Mouse (Mus musculus) embryo, embryonic 10 days (tissue): ENCODE results near the gene Copa.

Experiments used
- DNase-seq: peaks from one replicate; pipeline ENCODE4 v3.0.0-alpha.2; 2015; ENCODE audit warnings: low spot score

Copa gene

GRCm38 (mm10) chr1:172082899-172083445 is 643 bp downstream of the Copa start:
- no peak for DNase-seq

GRCm38 (mm10) chr1:172093522-172093921 is 11.2 kb downstream of the Copa start:
- no peak for DNase-seq

- DNase-seq: no peak
Observed at GRCm38 (mm10) chr1:172094295-172094694, 12.0 kb downstream of the Copa start.

- DNase-seq: peak; percentile 6
Observed at GRCm38 (mm10) chr1:172095202-172095601, 12.9 kb downstream of the Copa start.

- DNase-seq: no peak
Observed at GRCm38 (mm10) chr1:172099325-172100033, 17.1 kb downstream of the Copa start.

- DNase-seq: no peak
Observed at GRCm38 (mm10) chr1:172103619-172104018, 21.3 kb downstream of the Copa start.

DNA sequence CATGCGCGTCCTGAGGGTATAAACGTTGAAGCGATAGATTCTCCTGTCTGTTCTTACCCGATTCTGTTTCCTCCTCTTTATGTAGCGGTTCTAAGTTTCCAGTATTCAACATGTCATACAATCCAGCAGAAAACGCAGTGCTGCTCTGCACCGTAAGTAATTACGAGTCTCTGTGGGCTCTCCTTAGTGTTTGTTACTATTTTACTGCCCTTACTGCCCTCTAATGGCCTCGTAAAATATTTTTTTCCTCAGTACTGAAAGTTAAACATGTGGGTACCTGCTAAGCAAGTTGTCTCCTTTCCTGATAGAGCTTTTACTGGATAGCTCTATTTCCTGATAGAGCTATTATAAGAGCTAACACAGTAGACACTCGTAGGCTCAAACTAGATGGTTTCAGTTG is 22.8 kb downstream of the Copa start:
- no peak for DNase-seq

- no peak for DNase-seq
Observed at GRCm38 (mm10) chr1:172107777-172108477, 25.6 kb downstream of the Copa start.

GRCm38 (mm10) chr1:172116948-172117347 is 34.6 kb downstream of the Copa start:
- DNase-seq: no peak

DNA sequence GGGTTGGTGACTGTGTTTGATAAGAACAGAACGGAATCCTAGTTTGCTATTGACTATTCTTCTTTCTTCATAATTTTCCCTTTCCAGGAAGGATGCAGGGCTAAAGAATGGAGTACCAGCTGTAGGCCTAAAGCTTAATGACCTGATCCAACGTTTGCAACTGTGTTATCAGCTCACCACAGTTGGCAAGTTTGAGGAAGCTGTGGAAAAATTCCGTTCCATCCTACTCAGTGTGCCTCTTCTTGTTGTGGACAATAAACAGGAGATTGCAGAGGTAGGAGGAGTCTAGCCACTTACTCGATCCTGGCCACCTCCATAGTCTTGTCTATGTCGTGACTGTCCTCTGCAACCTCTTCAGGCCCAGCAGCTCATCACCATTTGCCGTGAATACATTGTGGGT is 36.8 kb downstream of the Copa start:
- no peak for DNase-seq

DNA sequence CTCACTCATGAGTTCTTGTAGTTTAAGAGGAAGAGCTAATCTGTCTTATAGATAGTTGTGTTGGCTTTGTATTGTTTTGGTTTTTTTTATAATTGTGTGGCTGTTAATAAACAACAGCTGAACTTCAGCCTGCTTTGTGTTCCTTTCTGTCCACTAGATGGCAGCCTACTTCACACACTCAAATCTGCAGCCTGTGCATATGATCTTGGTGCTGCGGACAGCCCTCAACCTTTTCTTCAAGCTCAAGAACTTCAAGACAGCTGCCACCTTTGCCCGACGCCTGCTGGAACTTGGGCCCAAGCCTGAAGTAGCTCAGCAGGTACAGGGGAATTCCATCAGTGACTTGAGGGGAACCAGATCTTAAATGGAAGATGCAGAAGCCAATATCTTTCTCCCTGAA is 37.4 kb downstream of the Copa start:
- peak; percentile 85 for DNase-seq

DNA sequence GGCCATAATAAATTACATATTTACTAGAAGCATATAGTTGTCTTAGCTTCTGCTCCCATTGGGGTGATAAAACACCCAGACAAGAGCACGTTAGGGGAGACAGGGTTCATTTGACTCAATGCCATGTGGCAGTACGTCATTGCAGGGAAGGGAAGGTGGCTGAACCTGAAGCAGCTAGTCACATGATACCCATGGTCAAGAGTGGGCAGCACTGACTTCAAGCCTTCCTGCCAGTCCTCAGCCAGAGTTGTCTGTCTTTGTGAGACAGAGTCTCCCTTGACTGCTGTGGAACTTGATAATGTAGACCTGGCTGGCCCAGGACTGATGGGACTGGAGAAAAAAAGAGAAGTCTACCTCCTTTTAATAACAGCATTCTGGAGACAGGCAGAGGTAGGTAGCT is 40.3 kb downstream of the Copa start:
- no peak for DNase-seq

GRCm38 (mm10) chr1:172124572-172124971 is 42.2 kb downstream of the Copa start:
- DNase-seq: no peak

GRCm38 (mm10) chr1:172126376-172127347 is 44.3 kb downstream of the Copa start, which contains the start of gene Pex19:
Gene Pex19, plus strand, starts transcription at chr1:172126755.
- DNase-seq: peak; percentile 92

GRCm38 (mm10) chr1:172127487-172127886 is 45.2 kb downstream of the Copa start:
- no peak for DNase-seq

DNA sequence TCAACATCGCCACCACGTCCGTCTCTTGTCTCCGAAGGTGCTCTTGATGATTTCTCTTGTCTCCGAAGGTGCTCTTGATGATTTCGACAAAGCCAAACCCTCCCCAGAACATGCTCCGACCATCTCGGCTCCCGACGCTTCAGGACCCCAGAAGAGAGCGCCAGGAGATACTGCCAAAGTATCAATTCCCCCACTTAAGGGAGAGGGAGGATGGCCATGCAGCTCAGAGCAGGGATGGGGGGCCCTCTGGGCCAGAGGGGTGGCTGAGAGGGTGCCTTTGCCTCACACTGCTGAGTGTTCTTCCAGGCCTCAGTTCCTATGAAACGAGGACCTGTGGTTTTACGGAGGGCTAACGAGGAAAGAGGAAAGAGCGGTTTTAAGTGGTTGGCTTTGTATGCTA is 46.2 kb downstream of the Copa start:
- no peak for DNase-seq

GRCm38 (mm10) chr1:172129108-172129507 is 46.8 kb downstream of the Copa start:
- peak; percentile 25 for DNase-seq

GRCm38 (mm10) chr1:172129780-172130179 is 47.5 kb downstream of the Copa start:
- no peak for DNase-seq

GRCm38 (mm10) chr1:172132319-172132718 is 50.0 kb downstream of the Copa start:
- DNase-seq: no peak

DNA sequence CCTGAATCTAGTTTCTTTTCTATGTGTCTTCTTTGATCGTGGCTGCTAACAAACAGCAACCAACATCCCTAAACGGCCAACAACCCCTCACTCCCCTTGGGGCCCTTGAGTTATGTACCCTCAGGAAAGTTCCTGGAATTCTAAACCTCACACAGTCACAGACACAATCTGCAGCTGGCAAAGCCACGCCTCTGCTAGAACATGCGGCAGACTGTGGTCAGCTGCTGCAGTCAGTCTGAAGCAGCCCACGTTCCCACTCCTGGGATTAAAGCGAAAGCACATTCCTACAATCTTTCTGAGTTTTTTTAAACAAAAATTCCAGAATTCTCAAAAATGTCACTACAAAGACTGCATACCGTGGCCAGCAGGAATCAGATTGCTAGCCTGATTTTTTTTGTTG is 51.2 kb downstream of the Copa start:
- no peak for DNase-seq

DNA sequence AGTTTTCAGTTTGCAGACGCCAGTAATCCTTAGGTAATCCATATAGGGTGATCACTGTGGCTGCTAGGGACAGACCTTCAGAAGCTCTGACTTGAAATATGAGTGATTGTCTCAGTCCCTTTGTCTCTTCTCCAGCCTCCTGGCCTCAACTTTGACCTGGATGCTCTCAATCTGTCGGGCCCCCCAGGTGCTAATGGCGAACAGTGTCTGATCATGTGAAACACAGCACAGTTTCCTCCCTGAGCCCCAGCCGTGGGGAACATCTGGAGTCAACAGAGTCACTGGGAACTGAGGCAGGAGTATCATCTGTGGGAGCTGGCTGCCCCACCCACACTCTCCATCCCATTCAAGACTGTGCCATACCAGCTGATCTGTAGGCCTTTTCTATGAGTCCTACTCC is 51.7 kb downstream of the Copa start:
- DNase-seq: no peak

DNA sequence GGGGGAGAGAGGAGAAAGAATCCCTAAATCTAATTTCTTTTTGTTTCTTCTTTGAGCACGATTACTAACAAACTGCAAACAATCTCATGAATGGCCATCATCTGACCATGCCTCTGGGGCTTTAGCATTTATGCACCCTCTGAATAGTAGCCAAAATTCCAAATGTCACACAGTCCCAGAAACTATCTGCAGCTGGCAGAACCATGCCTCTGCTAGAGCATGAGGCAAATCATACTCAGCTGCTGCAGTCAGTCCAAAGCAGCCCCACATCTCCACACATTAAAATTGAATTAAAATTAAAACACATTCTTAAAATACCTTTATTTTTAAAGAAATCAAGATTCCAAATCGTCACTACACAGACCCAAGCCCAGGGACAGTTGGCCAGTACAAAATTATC is 57.8 kb downstream of the Copa start:
- DNase-seq: no peak
